Mouse (Mus musculus) gastrocnemius, postnatal 10 days (tissue): ENCODE data around the gene Gstk1. TPM values are rescaled to one million over a fixed set of nuclear protein-coding genes. Genes with fewer than 3 reads are reported as not detected.

Source experiments
- DNase-seq: peaks from one replicate; pipeline ENCODE4 v3.0.0; 2021; ENCODE audit warnings: mixed read lengths
- total RNA-seq, 2 experiments: library from RNA; stranded (reverse); gene quantifications; 2 replicates each; pipeline ENCODE4 v1.2.3; 2021

Gene Gstk1
- total RNA-seq, 2 experiments from 2014 or later: 10.9 to 12.7 TPM

DNA sequence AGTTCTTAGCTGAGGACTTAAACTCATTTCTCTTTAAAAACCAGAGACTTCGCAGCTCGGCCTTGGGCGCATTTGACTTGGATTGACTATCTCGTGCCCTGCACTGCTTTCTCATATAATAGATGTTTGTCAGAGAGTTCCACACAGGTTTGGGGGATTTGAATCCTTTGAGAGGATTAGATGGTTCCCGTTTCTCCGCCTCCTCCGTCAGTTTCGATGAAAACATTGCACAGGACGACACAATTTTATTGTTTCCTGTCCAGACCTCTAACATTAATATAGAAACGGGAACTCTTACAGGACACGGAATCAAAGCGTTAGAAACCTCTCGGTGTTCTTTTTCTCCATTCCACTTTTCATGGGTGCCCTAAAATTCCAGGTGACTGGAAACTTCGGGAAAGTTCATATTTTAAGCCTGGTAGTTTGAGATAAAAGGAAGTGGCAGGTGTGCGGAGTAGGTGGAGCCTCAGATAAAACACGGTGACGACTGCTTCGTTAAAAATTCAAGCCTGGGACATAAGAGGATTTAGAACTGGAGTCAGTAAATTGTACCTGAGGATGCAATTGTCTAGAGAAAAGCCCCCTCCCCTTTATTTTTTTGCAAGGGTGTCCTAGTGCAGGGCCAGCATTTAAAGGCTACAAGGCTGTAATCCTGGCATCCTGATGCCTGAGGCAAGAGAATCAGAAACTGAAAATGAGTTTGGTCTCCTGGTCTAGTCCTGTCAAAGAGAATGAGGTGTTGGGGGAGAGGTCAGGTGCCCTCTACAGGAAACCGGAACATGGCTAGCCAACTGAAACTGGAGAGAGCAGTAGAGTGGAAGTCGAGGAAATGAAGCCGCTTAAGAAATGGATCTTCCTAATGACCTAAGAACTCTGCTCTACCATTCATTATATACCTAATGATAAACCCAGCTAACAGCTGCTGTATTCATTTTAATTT is 19.9 kb downstream of the Gstk1 start:
- no peak for DNase-seq

DNA sequence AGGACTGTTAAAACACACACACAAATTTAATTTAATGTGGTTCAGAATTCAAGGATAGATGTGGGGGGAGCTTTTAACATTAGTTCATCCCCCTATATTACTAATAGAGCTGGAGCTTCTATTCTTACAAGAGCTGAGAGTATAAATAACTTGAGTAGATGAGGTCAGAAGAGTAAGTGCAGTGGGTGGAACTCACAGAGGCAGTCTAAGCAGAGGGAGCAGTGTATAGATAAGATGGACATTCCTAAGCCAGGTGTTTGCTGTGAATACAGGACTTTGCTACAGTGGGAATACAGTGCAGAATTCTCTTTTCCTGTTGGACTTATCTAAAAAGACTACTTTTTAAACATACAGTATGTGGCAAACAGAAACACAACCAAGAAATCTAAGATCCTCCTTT is 25.1 kb downstream of the Gstk1 start:
- no peak for DNase-seq

DNA sequence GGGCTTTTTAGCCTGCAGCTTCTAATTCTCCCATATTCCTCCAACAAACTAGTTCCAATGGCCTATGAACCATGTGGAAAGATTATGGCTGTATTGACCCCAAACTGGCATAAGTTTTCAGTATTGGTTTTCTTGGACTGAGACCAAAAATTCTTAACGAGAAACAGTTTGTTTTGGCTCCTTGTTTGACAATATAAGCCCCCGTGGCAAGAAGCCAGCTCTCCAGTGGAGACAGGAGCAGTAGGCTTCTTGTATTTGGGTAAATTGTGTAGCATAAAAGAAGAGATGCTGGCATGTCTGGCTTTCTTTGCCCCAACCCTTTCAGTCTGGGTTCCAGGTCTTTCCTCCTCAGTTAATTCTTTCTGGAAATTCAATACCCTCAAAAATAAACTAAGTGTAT is 30.4 kb downstream of the Gstk1 start:
- DNase-seq: no peak

DNA sequence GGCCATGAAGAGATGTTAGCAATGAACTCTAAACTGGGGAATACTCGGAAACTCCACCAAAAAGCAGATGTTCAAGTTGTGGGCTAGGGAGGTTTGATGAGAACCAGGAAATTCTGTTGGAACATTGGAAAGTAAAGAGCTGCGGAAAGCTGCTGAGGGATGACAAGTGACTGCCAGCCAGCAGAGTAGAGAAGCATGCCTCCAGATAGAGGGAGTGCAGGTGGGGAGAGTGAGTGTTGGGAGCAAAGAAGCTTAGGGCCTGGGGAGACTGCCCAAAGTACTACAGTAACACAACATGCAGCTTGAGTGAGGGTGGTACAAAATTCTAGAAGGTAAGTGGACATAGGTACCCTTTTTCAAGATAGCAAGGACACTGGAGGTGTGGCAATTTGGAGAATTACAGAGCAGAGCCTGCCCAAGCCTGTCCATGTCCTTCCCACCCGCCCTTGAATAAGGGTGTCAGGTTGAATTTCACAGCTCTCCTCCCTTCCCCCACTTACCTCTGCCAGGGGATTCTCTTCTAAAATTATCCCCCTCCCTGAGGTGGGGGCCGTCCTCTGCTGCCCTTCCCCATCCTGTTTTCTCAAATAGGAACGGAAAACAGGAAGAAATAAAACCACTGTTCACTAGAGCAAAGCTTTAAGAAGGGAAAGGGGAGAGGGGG is 37.3 kb downstream of the Gstk1 start:
- DNase-seq: no peak

DNA sequence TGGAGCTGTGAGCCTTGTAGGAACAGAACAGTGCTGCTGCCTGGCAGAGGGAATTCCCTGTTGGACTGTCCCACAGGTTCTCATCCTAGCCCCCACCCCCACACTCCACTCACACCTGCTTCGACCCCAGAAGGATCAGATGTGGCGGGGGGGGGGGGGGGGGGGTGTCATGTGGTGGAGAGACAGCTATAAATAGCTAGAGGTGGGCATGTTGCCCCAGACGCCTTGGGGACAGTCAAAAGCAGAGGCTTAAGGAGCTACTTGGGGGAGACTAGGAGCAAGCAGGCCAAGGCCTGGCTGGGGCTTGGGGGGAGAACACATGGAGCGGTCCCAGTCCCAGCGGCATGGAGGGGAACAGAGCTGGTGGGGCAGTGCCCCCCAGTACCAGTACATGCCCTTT is 40.7 kb downstream of the Gstk1 start, which contains the start of gene Clcn1:
Gene Clcn1, plus strand, starts transcription at position 238 of the 400 bp plus-strand sequence.
- peak; percentile 51 for DNase-seq

DNA sequence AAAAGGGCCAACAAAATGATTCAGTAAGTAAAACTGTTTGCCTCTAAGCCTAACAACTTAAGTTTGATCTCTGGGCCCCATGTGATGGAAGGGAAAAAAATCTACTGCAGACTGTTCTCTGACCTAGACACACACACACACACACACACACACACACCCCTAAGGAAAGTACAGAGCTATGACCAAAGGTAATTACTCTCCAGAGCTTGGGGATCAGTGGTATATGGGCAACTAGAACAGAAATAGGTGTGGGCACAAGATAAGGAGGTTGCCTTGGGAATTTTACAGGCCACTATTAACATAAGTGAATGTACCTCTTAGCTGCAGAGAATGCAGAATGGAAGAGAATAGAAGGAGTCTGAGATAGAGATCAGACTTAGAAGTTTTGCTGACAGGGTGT is 41.8 kb downstream of the Gstk1 start:
- no peak for DNase-seq

DNA sequence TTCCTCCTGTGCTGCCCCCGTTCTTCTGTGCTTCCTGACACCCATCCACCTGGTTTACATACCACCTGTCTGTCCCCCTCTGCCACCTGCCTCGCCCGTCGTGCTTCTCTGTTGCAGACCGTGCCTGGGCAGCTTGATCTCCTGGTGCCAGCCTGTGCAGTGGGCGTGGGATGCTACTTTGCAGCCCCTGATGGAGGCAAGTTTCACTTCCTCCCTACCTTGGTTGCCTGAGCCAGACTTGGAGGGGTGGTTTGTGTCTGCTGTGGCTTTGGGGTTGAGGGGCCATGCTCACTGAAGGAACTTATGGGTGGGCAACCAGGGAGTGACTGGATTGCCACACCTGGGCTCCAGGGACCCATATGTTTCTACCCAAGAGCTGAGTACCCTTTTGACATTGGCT is 47.6 kb downstream of the Gstk1 start:
- DNase-seq: no peak

DNA sequence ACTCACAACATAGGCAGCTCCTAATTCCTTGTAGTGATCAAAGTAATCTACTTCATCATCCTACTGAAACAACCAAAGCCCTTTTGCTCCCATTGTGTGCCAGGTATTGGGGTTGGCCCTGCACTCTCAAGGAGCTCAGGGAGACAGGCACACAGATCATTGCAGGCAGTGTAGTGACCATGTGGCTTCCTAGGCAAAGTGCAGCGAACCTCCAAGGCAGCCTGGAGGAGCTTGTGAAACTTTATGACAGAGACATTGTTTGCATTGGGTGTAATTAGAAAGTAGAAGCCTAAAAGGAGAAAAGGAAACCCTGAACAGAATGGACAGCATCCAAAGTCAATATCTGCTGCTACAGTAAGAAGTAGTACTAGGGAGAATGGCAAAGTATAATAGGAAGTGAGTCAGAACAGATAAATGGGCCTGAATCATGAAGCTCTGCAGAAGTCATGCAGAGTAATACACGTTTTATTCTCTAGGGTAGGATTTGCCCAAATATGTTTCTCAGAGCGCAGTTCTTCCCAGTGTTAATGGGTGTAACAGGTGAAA is 49.9 kb downstream of the Gstk1 start:
- DNase-seq: no peak

DNA sequence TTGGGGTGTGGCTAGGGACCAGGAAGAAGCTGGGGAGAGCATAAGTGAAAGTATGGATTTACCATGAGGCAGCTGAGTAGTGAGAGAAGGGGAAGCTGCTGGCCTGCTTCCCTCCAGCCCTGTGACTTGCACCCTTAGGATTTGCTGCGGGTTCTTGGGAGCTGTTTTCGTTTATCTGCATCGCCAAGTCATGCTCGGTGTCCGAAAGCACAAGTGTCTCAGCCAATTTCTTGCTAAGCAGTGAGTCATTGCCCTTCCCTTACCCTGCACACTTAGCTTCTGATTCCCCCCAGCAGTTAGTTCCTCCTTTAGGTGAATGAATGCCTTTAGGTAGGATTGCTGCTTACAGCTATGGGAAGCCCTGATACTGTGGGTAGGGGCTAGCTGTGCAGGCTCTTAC is 53.6 kb downstream of the Gstk1 start:
- DNase-seq: no peak

Other genes with a start within 250 kb of the Gstk1 start
- gene Sva, start 207.5 kb upstream of the Gstk1 start, total RNA-seq: not detected
- gene Tas2r139, start 105.0 kb upstream of the Gstk1 start, total RNA-seq: not detected
- gene Tas2r144, start 30.6 kb upstream of the Gstk1 start, total RNA-seq: not detected
- gene Tmem139, start 16.0 kb downstream of the Gstk1 start, total RNA-seq: not detected
- 10 to 100 TPM; 10.5 to 18.3 TPM for gene Casp2, start 19.1 kb downstream of the Gstk1 start, total RNA-seq
- 10 to 100 TPM; 74.8 to 78.2 TPM for gene Clcn1, start 40.8 kb downstream of the Gstk1 start, total RNA-seq
- gene Fam131b, start 78.7 kb downstream of the Gstk1 start, total RNA-seq: 1 to 10 TPM in 1 of 2 experiments, under 1 TPM in 1; 0.85 to 1.2 TPM
- 10 to 100 TPM; 49.8 to 58.8 TPM for gene Zyx, start 103.7 kb downstream of the Gstk1 start, total RNA-seq
- under 1 TPM; 0.35 to 0.36 TPM for gene Epha1, start 127.3 kb downstream of the Gstk1 start, total RNA-seq
- gene Tas2r143, start 154.3 kb downstream of the Gstk1 start, total RNA-seq: not detected
- not detected for gene Tas2r135, start 159.5 kb downstream of the Gstk1 start, total RNA-seq
- not detected for gene Tas2r126, start 188.6 kb downstream of the Gstk1 start, total RNA-seq
- not detected for gene Olfr458, start 219.3 kb downstream of the Gstk1 start, total RNA-seq
- gene Olfr457, start 230.4 kb downstream of the Gstk1 start, total RNA-seq: not detected
- gene Olfr456, start 241.3 kb downstream of the Gstk1 start, total RNA-seq: not detected